Mouse (Mus musculus): ENCODE measurements around the gene Nme7. TPM values are rescaled to one million over a fixed set of nuclear protein-coding genes. Genes with fewer than 3 reads are reported as not detected.

Gene Nme7
- polyA plus RNA-seq (2015; fragmentation: Illumina TruSeq; extraction: RNeasy Lipid Tissue Mini Kit (QIAGEN cat#74804); ENCODE audit: insufficient read depth, low read depth, low replicate concordance): 1.5 TPM

GRCm38 (mm10) chr1:164303821-164304220, at the start of gene Nme7:
Gene Nme7, plus strand, starts transcription at chr1:164304121.

DNA sequence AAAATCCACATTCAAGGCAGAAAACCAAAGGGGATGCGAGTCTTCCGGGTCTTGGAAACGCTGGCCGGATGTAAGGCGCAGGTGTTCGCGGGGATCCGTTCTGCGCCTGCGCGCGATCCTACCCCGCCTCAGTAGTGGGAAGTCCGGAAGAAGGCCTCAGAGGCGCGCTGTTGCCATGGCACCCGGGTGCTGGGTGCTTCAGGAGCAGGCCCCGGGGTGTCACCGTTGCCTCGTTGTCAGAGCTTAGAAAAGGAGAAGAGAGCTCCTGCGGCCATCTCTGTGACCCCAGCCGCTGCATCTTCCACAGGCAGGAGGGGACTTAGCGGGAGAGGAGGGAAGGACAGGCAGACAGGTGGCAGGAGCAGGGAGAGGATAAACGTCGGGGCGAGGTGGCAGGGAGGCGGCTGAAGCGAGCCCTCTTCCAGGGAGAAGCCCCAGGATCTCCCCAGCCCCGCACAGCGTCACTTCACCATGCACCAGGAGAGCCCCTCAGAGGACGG, 28.4 kb upstream of the Nme7 start, which contains the start of gene Ccdc181:
TSS of gene Ccdc181 (plus strand) at position 131 of the 500 bp plus-strand sequence.

DNA sequence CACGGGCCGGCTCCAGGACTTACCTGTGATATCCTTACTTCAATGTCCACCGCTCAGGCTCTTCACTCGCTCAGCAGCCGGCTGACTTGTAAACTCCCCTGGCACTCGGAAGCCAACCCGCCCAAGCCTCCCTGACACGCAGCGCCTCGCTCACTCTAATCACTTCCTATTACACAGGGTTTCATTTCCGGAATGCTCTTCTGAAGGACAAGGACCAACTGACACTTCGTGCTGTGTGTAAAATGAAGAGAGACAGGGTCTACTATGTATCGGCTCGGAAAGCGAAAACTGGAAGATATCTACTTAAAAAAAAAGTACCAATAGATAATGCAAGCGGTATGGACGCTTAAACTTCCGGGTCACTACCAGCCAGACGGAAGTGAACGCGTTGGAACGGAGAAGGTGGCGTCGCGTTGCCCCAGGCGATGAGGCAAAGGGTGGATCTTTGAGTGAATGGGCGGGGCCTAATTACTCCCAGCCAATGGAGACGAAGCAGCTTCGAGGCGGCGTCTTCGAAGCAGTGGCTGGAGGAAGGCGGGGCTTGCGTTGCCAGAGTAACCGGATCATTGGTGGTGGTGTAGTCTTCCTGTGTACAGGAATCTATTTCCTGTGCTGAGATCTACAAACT, 3.3 kb downstream of the Nme7 start, which contains the start of gene Blzf1:
TSS of gene Blzf1 (minus strand) at position 366 of the 628 bp plus-strand sequence.

DNA sequence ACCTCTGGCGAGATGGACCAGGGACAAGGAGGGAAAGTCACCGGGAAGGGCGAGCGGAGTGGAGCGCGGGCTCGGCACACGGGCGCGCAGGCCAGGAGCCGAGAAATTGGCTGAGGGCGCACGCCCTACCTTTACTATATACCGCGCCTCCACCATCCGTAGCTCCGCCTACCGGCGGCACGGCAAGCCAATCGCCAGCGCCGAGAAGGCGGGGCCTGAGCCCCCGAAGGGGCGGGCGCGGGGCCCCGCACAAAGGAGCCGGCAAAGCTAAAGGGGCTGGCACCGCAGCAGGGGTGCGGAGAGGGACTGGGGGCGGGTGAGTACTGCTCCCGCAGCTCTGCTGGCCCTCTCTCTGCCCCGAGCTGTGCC, 154.3 kb downstream of the Nme7 start, which contains the start of gene Atp1b1:
TSS of gene Atp1b1 (minus strand) at position 111 of the 369 bp plus-strand sequence.

Other genes with a start within 250 kb of the Nme7 start
- 0.74 TPM for gene Sell, start 242.1 kb upstream of the Nme7 start, polyA plus RNA-seq (2015; fragmentation: Illumina TruSeq; extraction: RNeasy Lipid Tissue Mini Kit (QIAGEN cat#74804); ENCODE audit: insufficient read depth, low read depth, low replicate concordance)
- 4.1 TPM for gene Selp, start 188.9 kb upstream of the Nme7 start, polyA plus RNA-seq (2015; fragmentation: Illumina TruSeq; extraction: RNeasy Lipid Tissue Mini Kit (QIAGEN cat#74804); ENCODE audit: insufficient read depth, low read depth, low replicate concordance)
- 0.35 TPM for gene F5, start 152.3 kb upstream of the Nme7 start, polyA plus RNA-seq (2015; fragmentation: Illumina TruSeq; extraction: RNeasy Lipid Tissue Mini Kit (QIAGEN cat#74804); ENCODE audit: insufficient read depth, low read depth, low replicate concordance)
- 5.0 TPM for gene Slc19a2, start 55.1 kb upstream of the Nme7 start, polyA plus RNA-seq (2015; fragmentation: Illumina TruSeq; extraction: RNeasy Lipid Tissue Mini Kit (QIAGEN cat#74804); ENCODE audit: insufficient read depth, low read depth, low replicate concordance)
- 4.3 TPM for gene Ccdc181, start 28.5 kb upstream of the Nme7 start, polyA plus RNA-seq (2015; fragmentation: Illumina TruSeq; extraction: RNeasy Lipid Tissue Mini Kit (QIAGEN cat#74804); ENCODE audit: insufficient read depth, low read depth, low replicate concordance)
- gene Blzf1, start 3.4 kb downstream of the Nme7 start, polyA plus RNA-seq (2015; fragmentation: Illumina TruSeq; extraction: RNeasy Lipid Tissue Mini Kit (QIAGEN cat#74804); ENCODE audit: insufficient read depth, low read depth, low replicate concordance): 3.6 TPM
- gene Atp1b1, start 154.2 kb downstream of the Nme7 start, polyA plus RNA-seq (2015; fragmentation: Illumina TruSeq; extraction: RNeasy Lipid Tissue Mini Kit (QIAGEN cat#74804); ENCODE audit: insufficient read depth, low read depth, low replicate concordance): 27.0 TPM

Data from pancreas, adult 10 weeks (tissue).